Mouse (Mus musculus) midbrain, embryonic 13.5 days (tissue): Measurements from ENCODE around the gene Nostrin. TPM values are rescaled to one million over a fixed set of nuclear protein-coding genes. Genes with fewer than 3 reads are reported as not detected.

ENCODE experiments used
- ATAC-seq: fragments of 200-750 bp; cut with Nextera tagmentation; 2 replicates; pipeline ENCODE4 v1.8.0; 2017; ENCODE audit warnings: mild to moderate bottlenecking, moderate TSS enrichment, moderate library complexity
- H3K27ac ChIP-seq: fragments of 300-500 bp; sonication (generic); 2 replicates; pipeline ENCODE4 v1.5.1; 2015; ENCODE audit warnings: inconsistent platforms, mild to moderate bottlenecking, moderate library complexity
- H3K27me3 ChIP-seq: fragments of 300-500 bp; sonication (generic); 2 replicates; pipeline ENCODE4 v1.6.1; 2015; ENCODE audit warnings: mild to moderate bottlenecking, inconsistent platforms
- H3K36me3 ChIP-seq: fragments of 300-500 bp; sonication (generic); 2 replicates; pipeline ENCODE4 v1.6.1; 2015; ENCODE audit warnings: mild to moderate bottlenecking, inconsistent platforms
- H3K4me1 ChIP-seq: fragments of 300-500 bp; sonication (generic); replicated peaks from 2 replicates; pipeline ENCODE4 v1.6.1; 2015; ENCODE audit warnings: inconsistent platforms
- H3K4me2 ChIP-seq: fragments of 300-500 bp; sonication (generic); replicated peaks from 2 replicates; pipeline ENCODE4 v1.6.1; 2015; ENCODE audit warnings: moderate library complexity, mild to moderate bottlenecking, inconsistent platforms
- H3K4me3 ChIP-seq: fragments of 300-500 bp; sonication (generic); replicated peaks from 2 replicates; pipeline ENCODE4 v1.5.1; 2015; ENCODE audit warnings: mild to moderate bottlenecking, inconsistent platforms
- H3K9ac ChIP-seq: fragments of 300-500 bp; sonication (generic); replicated peaks from 2 replicates; pipeline ENCODE4 v1.6.1; 2015; ENCODE audit warnings: mild to moderate bottlenecking, inconsistent platforms
- H3K9me3 ChIP-seq: fragments of 300-500 bp; sonication (generic); 2 replicates; pipeline ENCODE4 v1.6.1; 2016; ENCODE audit warnings: mild to moderate bottlenecking, inconsistent platforms
- WGBS: fragments of 180-500 bp; shearing (Covaris S2); methylation state at CpG from one replicate; pipeline ENCODE4 v1.1.7; 2015; 5-methylcytosine and 5-hydroxymethylcytosine counted together
- polyA plus RNA-seq: library from polyadenylated mRNA; unstranded; fragments of >200 nt; fragmentation: Nextera tagmentation; extraction: Ambion mirVana; gene quantifications from 2 replicates; pipeline ENCODE4 v1.2.1, GENCODE M21; 2015

Nostrin gene
- polyA plus RNA-seq, 1 experiment from 2014 or later = 0.50 TPM

DNA sequence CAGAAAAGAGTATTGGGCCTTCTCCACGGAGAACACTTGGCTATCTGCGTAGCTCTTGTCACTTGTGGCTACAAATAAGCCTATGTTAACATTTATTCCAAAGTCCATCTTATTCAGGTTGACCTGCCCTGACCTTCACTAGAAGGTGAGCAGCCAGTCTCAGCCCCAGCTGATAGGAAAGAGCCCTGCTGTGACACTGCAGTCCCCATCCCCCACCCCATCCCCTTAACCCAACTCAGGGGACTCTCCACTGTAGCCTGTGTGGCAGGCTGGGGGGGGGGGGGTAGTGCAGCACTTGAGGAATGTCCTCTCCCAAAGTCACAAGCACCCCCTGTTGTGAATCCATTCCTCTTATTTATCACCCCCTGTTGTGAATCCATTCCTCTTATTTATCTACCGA, 3.6 kb upstream of the Nostrin start:
- 75% methylated on average over 3 of the region's 3 CpGs for WGBS
- Histone ChIP-seq H3K9me3 (no peaks in the 10 kb centered on the region), H3K4me3 (no peak overlapping the region), H3K9ac (no peak overlapping the region), H3K36me3 (no peaks in the 10 kb centered on the region), H3K4me2 (no peak overlapping the region), H3K4me1 (peaks cover 8% of the 10 kb centered on the region), H3K27ac (no peak overlapping the region), H3K27me3 (no peaks in the 10 kb centered on the region)
- no peak for ATAC-seq

DNA sequence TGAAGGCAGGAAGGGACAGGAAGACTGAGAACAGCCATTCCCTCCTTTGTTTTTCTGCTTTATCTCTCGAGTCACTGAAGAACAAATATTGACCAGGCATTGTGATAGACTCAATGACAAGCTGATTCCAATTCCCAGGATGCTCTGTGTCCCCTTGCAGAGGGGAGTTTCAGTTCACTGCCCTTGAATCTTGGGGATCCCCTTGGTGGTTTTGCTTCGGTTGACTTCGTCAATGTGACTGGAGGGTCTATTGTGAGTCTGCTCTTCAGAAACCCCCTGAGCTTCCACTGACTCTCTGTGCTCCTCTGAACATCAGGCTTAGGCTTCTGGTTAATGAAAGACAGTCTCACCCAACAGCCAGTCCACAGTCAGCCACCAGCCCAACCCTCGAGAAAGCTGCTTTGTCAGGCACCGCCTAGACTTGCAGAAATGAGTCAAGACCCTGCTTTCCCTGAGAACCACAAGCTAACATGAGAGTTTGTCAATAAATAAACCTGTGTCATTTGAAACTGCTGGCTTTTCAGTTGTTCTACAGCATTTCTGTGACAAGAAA, 3.0 kb upstream of the Nostrin start:
- H3K4me3 ChIP-seq = no peak overlapping the region
- H3K4me1 ChIP-seq = peaks cover 8% of the 10 kb centered on the region
- no peaks in the 10 kb centered on the region for H3K27me3 ChIP-seq
- 41% methylated on average over 5 of the region's 5 CpGs for WGBS
- H3K9me3 ChIP-seq = no peaks in the 10 kb centered on the region
- no peak for ATAC-seq
- no peak overlapping the region for H3K4me2 ChIP-seq
- no peak overlapping the region for H3K27ac ChIP-seq
- H3K9ac ChIP-seq = no peak overlapping the region
- no peaks in the 10 kb centered on the region for H3K36me3 ChIP-seq

DNA sequence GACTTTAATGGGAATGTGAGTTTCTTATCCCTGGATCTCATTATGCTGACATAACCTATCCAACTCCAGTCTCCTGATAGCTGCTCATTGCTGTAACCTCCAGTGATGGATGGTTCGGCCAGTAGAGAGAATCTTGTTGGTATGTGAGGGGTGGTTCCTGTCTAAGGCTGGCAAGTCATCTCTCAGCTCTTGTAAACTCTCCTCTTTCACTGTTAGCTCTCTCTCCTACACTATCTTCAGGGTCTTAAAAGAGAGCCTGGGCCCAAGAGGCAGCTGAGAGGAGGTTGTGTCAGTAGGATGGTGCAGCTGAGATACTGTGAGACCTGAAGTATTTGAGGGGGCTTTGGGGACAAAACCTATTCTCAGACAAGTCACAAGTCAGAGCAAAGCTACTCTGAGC, 1.4 kb upstream of the Nostrin start:
- Histone ChIP-seq H3K9ac (no peak overlapping the region), H3K27me3 (no peaks in the 10 kb centered on the region), H3K27ac (no peak overlapping the region), H3K9me3 (no peaks in the 10 kb centered on the region), H3K4me2 (no peak overlapping the region), H3K36me3 (no peaks in the 10 kb centered on the region), H3K4me3 (no peak overlapping the region), H3K4me1 (peaks cover 3% of the 10 kb centered on the region)
- WGBS = 89% methylated on average over 1 of the region's 1 CpGs
- ATAC-seq = no peak

DNA sequence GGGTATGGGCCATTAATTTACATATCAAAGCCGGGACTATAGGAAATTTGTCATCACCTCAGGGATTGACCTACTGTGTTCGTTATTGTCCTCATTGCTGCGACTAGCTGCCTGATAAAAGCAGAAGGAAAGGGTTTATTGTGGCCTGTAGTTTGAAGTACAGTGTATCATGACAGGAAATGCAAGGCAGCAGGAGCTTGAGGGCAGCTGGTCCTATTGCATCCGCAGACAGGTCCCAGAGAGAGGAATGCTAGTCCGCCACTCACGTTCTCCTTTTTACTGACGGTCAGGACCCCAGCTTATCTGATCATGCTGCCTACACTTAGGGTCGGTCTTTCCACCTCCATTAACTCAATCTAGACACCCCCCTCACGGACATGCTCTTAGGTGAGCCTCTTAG, 663 bp upstream of the Nostrin start:
- Histone ChIP-seq H3K27me3 (no peaks in the 10 kb centered on the region), H3K27ac (no peak overlapping the region), H3K9ac (no peak overlapping the region), H3K4me1 (no peaks in the 10 kb centered on the region), H3K36me3 (no peaks in the 10 kb centered on the region), H3K9me3 (no peaks in the 10 kb centered on the region), H3K4me2 (no peak overlapping the region), H3K4me3 (no peak overlapping the region)
- no peak for ATAC-seq
- WGBS = 77% methylated on average over 9 of the region's 9 CpGs

DNA sequence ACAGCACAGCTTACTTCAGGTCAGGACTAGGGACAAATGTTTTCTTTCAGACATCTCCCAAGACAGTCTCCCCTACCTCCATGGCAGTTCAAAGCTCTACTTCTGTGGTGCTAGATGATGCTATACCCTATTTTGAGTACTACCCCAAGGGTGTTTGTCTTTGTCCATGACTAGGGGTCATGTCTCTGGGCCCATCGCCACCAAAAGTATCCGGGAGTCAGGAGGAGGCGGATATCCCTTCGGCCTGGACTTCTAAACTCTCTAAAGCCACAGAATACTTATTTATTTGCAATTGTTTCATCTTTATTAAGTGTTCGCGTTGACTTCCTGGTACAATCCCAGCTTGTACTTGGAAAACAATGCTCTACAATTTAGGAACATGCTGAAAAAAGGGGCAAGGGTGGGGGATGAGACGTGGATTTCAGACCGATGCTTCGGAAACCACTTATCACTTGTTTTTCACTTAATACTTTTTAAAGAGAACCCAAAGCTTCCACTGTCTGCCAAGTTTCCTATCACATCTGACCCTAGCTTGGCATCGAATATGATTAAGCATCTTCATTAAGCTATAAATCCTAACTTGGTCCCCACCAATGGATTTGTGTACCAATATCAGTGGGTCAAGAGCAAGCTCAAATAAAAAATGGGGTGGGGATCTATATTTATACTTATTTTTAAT, 1.9 kb downstream of the Nostrin start:
- ATAC-seq = no peak
- no peak overlapping the region for H3K27ac ChIP-seq
- 91% methylated on average over 10 of the region's 10 CpGs for WGBS
- H3K9me3 ChIP-seq = no peaks in the 10 kb centered on the region
- no peak overlapping the region for H3K4me3 ChIP-seq
- H3K27me3 ChIP-seq = no peaks in the 10 kb centered on the region
- H3K36me3 ChIP-seq = no peaks in the 10 kb centered on the region
- H3K9ac ChIP-seq = no peak overlapping the region
- H3K4me2 ChIP-seq = no peak overlapping the region
- H3K4me1 ChIP-seq = no peaks in the 10 kb centered on the region

- H3K27ac ChIP-seq = no peak overlapping the region
- H3K9ac ChIP-seq = no peak overlapping the region
- ATAC-seq = no peak
- H3K9me3 ChIP-seq = no peaks in the 10 kb centered on the region
- no peaks in the 10 kb centered on the region for H3K4me1 ChIP-seq
- H3K4me3 ChIP-seq = no peak overlapping the region
- WGBS = 88% methylated on average over 4 of the region's 4 CpGs
- no peaks in the 10 kb centered on the region for H3K27me3 ChIP-seq
- no peaks in the 10 kb centered on the region for H3K36me3 ChIP-seq
- H3K4me2 ChIP-seq = no peak overlapping the region
Measured at GRCm38 (mm10) chr2:69138759-69139158, 3.2 kb downstream of the Nostrin start.

GRCm38 (mm10) chr2:69140215-69140614, 4.6 kb downstream of the Nostrin start:
- no peaks in the 10 kb centered on the region for H3K27me3 ChIP-seq
- H3K27ac ChIP-seq = no peak overlapping the region
- H3K9ac ChIP-seq = no peak overlapping the region
- WGBS = 45% methylated on average over 2 of the region's 2 CpGs
- H3K9me3 ChIP-seq = no peaks in the 10 kb centered on the region
- no peaks in the 10 kb centered on the region for H3K4me1 ChIP-seq
- H3K4me3 ChIP-seq = no peak overlapping the region
- H3K4me2 ChIP-seq = no peak overlapping the region
- ATAC-seq = no peak
- no peaks in the 10 kb centered on the region for H3K36me3 ChIP-seq

- H3K36me3 ChIP-seq = no peaks in the 10 kb centered on the region
- H3K4me1 ChIP-seq = no peaks in the 10 kb centered on the region
- no peak for ATAC-seq
- H3K27ac ChIP-seq = no peak overlapping the region
- H3K4me2 ChIP-seq = no peak overlapping the region
- H3K9ac ChIP-seq = no peak overlapping the region
- no peaks in the 10 kb centered on the region for H3K27me3 ChIP-seq
- H3K4me3 ChIP-seq = no peak overlapping the region
- H3K9me3 ChIP-seq = no peaks in the 10 kb centered on the region
- 67% methylated on average over 4 of the region's 4 CpGs for WGBS
Measured at GRCm38 (mm10) chr2:69140816-69141215, 5.2 kb downstream of the Nostrin start.

- no peaks in the 10 kb centered on the region for H3K9me3 ChIP-seq
- ATAC-seq = no peak
- H3K27me3 ChIP-seq = peaks cover 5% of the 10 kb centered on the region; the same call in 1 of the 2 replicates
- H3K27ac ChIP-seq = no peak overlapping the region
- H3K36me3 ChIP-seq = no peaks in the 10 kb centered on the region
- peaks cover 3% of the 10 kb centered on the region; the same call in 1 of the 2 replicates for H3K4me1 ChIP-seq
- H3K4me3 ChIP-seq = no peak overlapping the region
- no peak overlapping the region for H3K9ac ChIP-seq
- no peak overlapping the region for H3K4me2 ChIP-seq
- 80% methylated on average over 3 of the region's 3 CpGs for WGBS
Measured at GRCm38 (mm10) chr2:69148691-69149090, 13.1 kb downstream of the Nostrin start.

- Histone ChIP-seq H3K4me1 (peaks cover 3% of the 10 kb centered on the region; the same call in 1 of the 2 replicates), H3K27me3 (peaks cover 5% of the 10 kb centered on the region; the same call in 1 of the 2 replicates), H3K9me3 (no peaks in the 10 kb centered on the region), H3K27ac (no peak overlapping the region), H3K4me2 (no peak overlapping the region), H3K36me3 (no peaks in the 10 kb centered on the region), H3K9ac (no peak overlapping the region), H3K4me3 (no peak overlapping the region)
- ATAC-seq = no peak
- WGBS = 94% methylated on average over 10 of the region's 10 CpGs
Measured at GRCm38 (mm10) chr2:69149154-69149553, 13.6 kb downstream of the Nostrin start.

DNA sequence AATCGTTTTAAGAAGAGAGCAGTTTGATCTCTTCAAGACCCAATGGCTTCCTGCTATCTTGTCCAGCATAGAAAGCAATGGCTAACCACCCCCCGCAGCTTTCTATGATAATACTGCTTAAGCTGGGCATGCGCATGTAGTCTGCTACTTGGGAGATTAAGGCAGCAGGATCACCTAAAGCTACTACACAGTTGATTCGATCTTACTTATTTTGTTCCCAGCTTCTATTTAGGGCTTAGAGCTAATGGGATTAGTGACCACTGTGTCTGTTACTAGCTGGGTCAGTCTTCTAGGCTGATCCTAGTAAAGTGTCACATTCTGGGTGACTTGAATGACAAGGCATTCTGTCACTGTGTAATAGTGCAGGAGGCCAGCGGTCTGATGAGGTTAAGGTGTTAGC, 15.2 kb downstream of the Nostrin start:
- Histone ChIP-seq H3K36me3 (no peaks in the 10 kb centered on the region), H3K9ac (no peak overlapping the region), H3K27me3 (peaks cover 5% of the 10 kb centered on the region; the same call in 1 of the 2 replicates), H3K4me3 (no peak overlapping the region), H3K4me1 (peaks cover 3% of the 10 kb centered on the region; the same call in 1 of the 2 replicates), H3K27ac (no peak overlapping the region), H3K9me3 (no peaks in the 10 kb centered on the region), H3K4me2 (no peak overlapping the region)
- ATAC-seq = peak; percentile 45; the same call in 1 of the 2 replicates
- 30% methylated on average over 5 of the region's 5 CpGs for WGBS

DNA sequence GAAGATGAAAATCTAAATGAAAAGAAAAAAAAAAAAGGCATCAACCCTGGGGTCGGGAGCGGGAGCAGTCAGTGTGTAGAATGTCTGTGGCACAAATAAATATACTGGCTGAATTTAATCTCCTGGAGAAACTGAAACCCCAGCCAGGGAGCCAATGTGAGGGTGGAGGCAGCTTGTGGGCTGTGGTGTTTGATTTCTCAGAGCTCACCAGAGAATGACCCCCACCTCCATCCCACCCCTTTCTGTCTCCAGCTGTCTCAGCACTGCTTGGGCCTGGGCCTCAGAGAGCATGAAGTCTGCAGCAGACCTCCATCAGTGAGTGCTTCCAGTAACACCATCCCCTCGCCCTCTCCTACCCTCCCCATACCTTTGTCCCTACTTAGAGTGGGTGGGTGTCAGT, 20.3 kb downstream of the Nostrin start:
- Histone ChIP-seq H3K27me3 (no peaks in the 10 kb centered on the region; the same call in 1 of the 2 replicates), H3K4me2 (no peak overlapping the region), H3K9me3 (no peaks in the 10 kb centered on the region), H3K9ac (no peak overlapping the region), H3K4me1 (0 out of 2 replicates have a peak, but pooled peaks cover 3% of the 10 kb centered on the region), H3K4me3 (no peak overlapping the region), H3K27ac (no peak overlapping the region), H3K36me3 (no peaks in the 10 kb centered on the region)
- no peak for ATAC-seq
- 83% methylated on average over 3 of the region's 3 CpGs for WGBS
